Mouse (Mus musculus) heart, embryonic 13.5 days (tissue): ENCODE measurements around the gene Ntpcr. TPM values are rescaled to one million over a fixed set of nuclear protein-coding genes. Genes with fewer than 3 reads are reported as not detected.

ENCODE experiments used
- ATAC-seq: fragments of 200-750 bp; cut with Nextera tagmentation; 2 replicates; pipeline ENCODE4 v1.8.0; 2017; ENCODE audit warnings: moderate TSS enrichment; ENCODE audit not compliant: insufficient number of reproducible peaks, low FRiP score, low TSS enrichment; ENCODE audit errors: extremely low read depth
- H3K27ac ChIP-seq: fragments of 300-500 bp; sonication (generic); replicated peaks from 2 replicates; pipeline ENCODE4 v1.5.1; 2015; ENCODE audit warnings: moderate library complexity, mild to moderate bottlenecking, inconsistent platforms
- H3K27me3 ChIP-seq: fragments of 300-500 bp; sonication (generic); replicated peaks from 2 replicates; pipeline ENCODE4 v1.6.1; 2015; ENCODE audit warnings: mild to moderate bottlenecking, inconsistent platforms
- H3K36me3 ChIP-seq: fragments of 300-500 bp; sonication (generic); 2 replicates; pipeline ENCODE4 v1.6.1; 2015; ENCODE audit warnings: mild to moderate bottlenecking, inconsistent platforms
- H3K4me1 ChIP-seq: fragments of 300-500 bp; sonication (generic); 2 replicates; pipeline ENCODE4 v1.6.1; 2015; ENCODE audit warnings: inconsistent platforms
- H3K4me2 ChIP-seq: fragments of 300-500 bp; sonication (generic); 2 replicates; pipeline ENCODE4 v1.6.1; 2015; ENCODE audit warnings: inconsistent platforms, mild to moderate bottlenecking, moderate library complexity
- H3K4me3 ChIP-seq: fragments of 300-500 bp; sonication (generic); 2 replicates; pipeline ENCODE4 v1.5.1; 2015; ENCODE audit warnings: moderate library complexity, mild to moderate bottlenecking, inconsistent platforms
- H3K9ac ChIP-seq: fragments of 300-500 bp; sonication (generic); 2 replicates; pipeline ENCODE4 v1.6.1; 2015; ENCODE audit warnings: inconsistent platforms, mild to moderate bottlenecking, moderate library complexity
- H3K9me3 ChIP-seq: fragments of 300-500 bp; sonication (generic); 2 replicates; pipeline ENCODE4 v1.6.1; 2016; ENCODE audit warnings: inconsistent platforms
- WGBS: fragments of 180-500 bp; shearing (Covaris S2); methylation state at CpG from one replicate; pipeline ENCODE4 v1.1.7; 2015; ENCODE audit warnings: mixed read lengths; 5-methylcytosine and 5-hydroxymethylcytosine counted together
- polyA plus RNA-seq: library from polyadenylated mRNA; unstranded; fragments of >200 nt; fragmentation: Nextera tagmentation; extraction: Ambion mirVana; gene quantifications from 2 replicates; pipeline ENCODE4 v1.2.1, GENCODE M21; 2015

The Ntpcr gene
- polyA plus RNA-seq, 1 experiment from 2014 or later, result 25.7 TPM

DNA sequence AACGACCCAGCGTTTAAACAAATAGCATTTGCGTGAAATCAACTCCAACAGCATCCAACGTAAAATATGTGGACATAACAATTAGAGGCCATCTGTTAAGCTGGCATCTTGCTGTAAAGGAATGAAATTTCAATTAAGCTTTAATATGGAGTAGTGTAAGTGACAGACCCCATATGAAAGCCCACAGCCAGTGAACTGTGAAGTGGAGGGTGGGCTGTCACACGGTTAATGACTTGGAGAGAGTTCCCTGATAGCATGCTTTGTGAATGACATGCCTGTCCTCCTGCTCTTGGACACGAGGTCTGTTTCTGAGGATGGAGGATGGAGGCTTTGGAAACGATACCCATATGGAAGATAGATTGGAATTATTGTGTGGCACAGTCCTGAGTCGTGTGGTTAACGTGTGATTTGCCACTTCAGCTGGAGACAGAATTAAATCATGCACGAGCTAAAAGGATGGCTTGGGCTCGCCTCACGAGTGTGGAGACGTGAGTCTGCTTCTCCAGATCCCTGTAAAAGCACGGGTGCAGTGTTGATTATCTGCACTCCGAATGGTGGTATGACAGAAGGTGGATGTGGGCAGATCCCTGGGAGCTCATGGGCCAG lies 26.8 kb upstream of the Ntpcr start:
- Histone ChIP-seq H3K9me3 (peaks cover 10% of the 10 kb centered on the region), H3K27ac (no peak overlapping the region), H3K9ac (no peak overlapping the region), H3K4me1 (no peaks in the 10 kb centered on the region), H3K4me2 (no peak overlapping the region), H3K36me3 (no peaks in the 10 kb centered on the region), H3K27me3 (no peaks in the 10 kb centered on the region), H3K4me3 (no peak overlapping the region)
- WGBS, result 72% methylated on average over 15 of the region's 15 CpGs
- no peak for ATAC-seq

DNA sequence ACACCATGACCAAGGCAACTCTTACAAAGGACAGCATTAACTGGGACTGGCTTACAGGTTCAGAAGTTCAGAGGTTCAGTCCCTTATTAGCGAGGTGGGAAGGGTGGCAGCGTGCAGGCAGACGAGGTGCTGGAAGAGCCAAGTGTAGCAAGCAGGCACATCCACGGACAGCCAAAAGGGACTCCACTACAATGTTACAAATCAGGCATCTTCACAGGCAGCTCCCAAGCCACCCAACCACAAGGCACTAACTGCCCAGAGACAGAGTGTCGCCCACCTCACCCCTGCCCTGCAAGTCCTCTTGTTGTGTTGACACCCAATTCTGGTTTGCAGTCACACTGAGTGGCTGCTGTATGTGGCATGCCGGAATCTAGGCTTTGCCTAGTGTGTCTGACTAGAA lies 25.3 kb upstream of the Ntpcr start:
- H3K27me3 ChIP-seq, result no peaks in the 10 kb centered on the region
- H3K4me2 ChIP-seq, result no peak overlapping the region
- 79% methylated on average over 6 of the region's 6 CpGs for WGBS
- no peaks in the 10 kb centered on the region for H3K36me3 ChIP-seq
- H3K27ac ChIP-seq, result no peak overlapping the region
- no peak overlapping the region for H3K4me3 ChIP-seq
- no peak overlapping the region for H3K9ac ChIP-seq
- H3K9me3 ChIP-seq, result no peaks in the 10 kb centered on the region
- no peak for ATAC-seq
- no peaks in the 10 kb centered on the region for H3K4me1 ChIP-seq

GRCm38 (mm10) chr8:125705816-125706215 lies 23.9 kb upstream of the Ntpcr start:
- no peaks in the 10 kb centered on the region for H3K9me3 ChIP-seq
- 79% methylated on average over 7 of the region's 7 CpGs for WGBS
- no peak overlapping the region for H3K4me3 ChIP-seq
- H3K4me1 ChIP-seq, result no peaks in the 10 kb centered on the region
- H3K27ac ChIP-seq, result no peak overlapping the region
- H3K9ac ChIP-seq, result no peak overlapping the region
- no peak for ATAC-seq
- no peaks in the 10 kb centered on the region for H3K36me3 ChIP-seq
- H3K4me2 ChIP-seq, result no peak overlapping the region
- no peaks in the 10 kb centered on the region for H3K27me3 ChIP-seq

GRCm38 (mm10) chr8:125709171-125709570 lies 20.6 kb upstream of the Ntpcr start:
- Histone ChIP-seq H3K4me1 (no peaks in the 10 kb centered on the region), H3K4me3 (no peak overlapping the region), H3K9me3 (no peaks in the 10 kb centered on the region), H3K4me2 (no peak overlapping the region), H3K27ac (no peak overlapping the region), H3K27me3 (no peaks in the 10 kb centered on the region), H3K36me3 (no peaks in the 10 kb centered on the region), H3K9ac (no peak overlapping the region)
- ATAC-seq, result no peak
- WGBS, result 83% methylated on average over 5 of the region's 5 CpGs

DNA sequence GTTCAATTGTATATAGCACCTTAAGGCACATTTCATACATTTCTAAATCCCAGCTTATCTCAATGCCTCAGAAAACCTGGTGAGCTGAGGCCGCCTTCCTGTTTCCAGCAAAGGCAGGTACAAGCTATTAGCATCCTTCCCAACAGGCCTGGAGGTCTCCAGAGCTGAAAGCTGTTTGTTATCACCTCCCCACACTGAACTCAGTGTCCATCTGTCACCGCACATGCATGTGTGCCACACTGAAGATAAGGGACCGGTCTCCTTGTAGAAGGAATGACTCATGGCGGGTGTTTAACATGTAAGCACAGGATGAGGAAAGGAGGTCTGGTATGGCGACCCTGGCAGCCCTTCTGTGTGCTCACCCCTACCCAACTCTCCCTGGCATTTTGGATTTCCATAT lies 18.2 kb upstream of the Ntpcr start:
- peaks cover 5% of the 10 kb centered on the region for H3K4me1 ChIP-seq
- H3K4me2 ChIP-seq, result no peak overlapping the region
- no peaks in the 10 kb centered on the region for H3K27me3 ChIP-seq
- H3K36me3 ChIP-seq, result no peaks in the 10 kb centered on the region
- H3K9me3 ChIP-seq, result no peaks in the 10 kb centered on the region
- no peak overlapping the region for H3K27ac ChIP-seq
- no peak for ATAC-seq
- WGBS, result 49% methylated on average over 5 of the region's 5 CpGs
- H3K9ac ChIP-seq, result no peak overlapping the region
- no peak overlapping the region for H3K4me3 ChIP-seq

DNA sequence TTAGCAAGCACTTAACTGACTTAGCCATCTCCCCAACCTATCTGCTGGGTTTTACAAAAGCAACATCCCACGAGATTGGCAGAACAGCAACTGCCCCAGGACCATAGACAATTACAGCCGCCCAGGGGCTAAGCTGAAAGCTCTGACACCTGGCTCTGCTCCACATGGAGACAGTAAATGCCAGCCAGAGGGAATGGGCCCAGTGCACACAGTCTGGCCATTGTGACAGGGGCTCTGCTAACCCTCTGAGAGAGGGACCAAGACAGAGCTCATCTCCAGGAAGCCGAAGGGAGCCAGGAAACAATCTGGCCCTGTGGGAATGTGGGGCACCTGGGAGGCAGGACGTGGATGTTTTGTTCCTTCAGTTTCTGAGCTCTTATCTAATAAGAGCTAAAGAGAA lies 13.6 kb upstream of the Ntpcr start:
- no peak overlapping the region for H3K4me3 ChIP-seq
- ATAC-seq, result no peak
- no peak overlapping the region for H3K27ac ChIP-seq
- no peaks in the 10 kb centered on the region for H3K9me3 ChIP-seq
- peaks cover 22% of the 10 kb centered on the region for H3K4me1 ChIP-seq
- no peaks in the 10 kb centered on the region for H3K36me3 ChIP-seq
- WGBS, result 37% methylated on average over 4 of the region's 4 CpGs
- H3K27me3 ChIP-seq, result no peaks in the 10 kb centered on the region
- H3K4me2 ChIP-seq, result no peak overlapping the region
- no peak overlapping the region for H3K9ac ChIP-seq

GRCm38 (mm10) chr8:125716613-125717012 lies 13.2 kb upstream of the Ntpcr start:
- H3K27ac ChIP-seq, result no peak overlapping the region
- no peak overlapping the region for H3K4me2 ChIP-seq
- H3K27me3 ChIP-seq, result no peaks in the 10 kb centered on the region
- no peak overlapping the region for H3K9ac ChIP-seq
- no peak for ATAC-seq
- peaks cover 22% of the 10 kb centered on the region for H3K4me1 ChIP-seq
- WGBS, result 43% methylated on average over 7 of the region's 7 CpGs
- H3K9me3 ChIP-seq, result no peaks in the 10 kb centered on the region
- no peak overlapping the region for H3K4me3 ChIP-seq
- H3K36me3 ChIP-seq, result no peaks in the 10 kb centered on the region

DNA sequence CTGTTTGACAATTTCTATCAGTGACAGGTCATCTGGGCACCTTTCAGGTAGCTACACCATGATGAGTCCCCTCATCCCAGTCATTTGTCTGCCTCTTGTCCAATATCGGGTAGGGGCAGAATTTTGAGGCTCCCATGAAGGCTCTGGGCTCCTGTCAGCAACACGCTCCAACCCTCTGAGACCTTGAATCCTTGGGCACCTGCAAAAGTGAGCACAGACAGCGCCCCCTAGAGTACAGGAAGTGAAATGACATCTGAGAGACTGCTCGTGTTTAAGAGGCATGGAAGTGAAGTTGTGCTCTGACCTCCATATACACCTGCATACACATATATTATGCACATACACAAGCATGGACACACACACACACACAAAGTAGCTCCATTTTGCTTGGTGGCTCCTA lies 10.8 kb upstream of the Ntpcr start:
- H3K9ac ChIP-seq, result no peak overlapping the region
- no peaks in the 10 kb centered on the region for H3K27me3 ChIP-seq
- H3K36me3 ChIP-seq, result no peaks in the 10 kb centered on the region
- H3K4me2 ChIP-seq, result no peak overlapping the region
- H3K27ac ChIP-seq, result no peak overlapping the region
- WGBS, result 65% methylated on average over 4 of the region's 4 CpGs
- H3K4me1 ChIP-seq, result peaks cover 22% of the 10 kb centered on the region
- H3K4me3 ChIP-seq, result no peak overlapping the region
- no peak for ATAC-seq
- no peaks in the 10 kb centered on the region for H3K9me3 ChIP-seq

GRCm38 (mm10) chr8:125722675-125723074 lies 7.1 kb upstream of the Ntpcr start:
- Histone ChIP-seq H3K9ac (no peak overlapping the region), H3K9me3 (no peaks in the 10 kb centered on the region), H3K27ac (no peak overlapping the region), H3K4me3 (no peak overlapping the region), H3K4me1 (peaks cover 10% of the 10 kb centered on the region), H3K4me2 (no peak overlapping the region), H3K36me3 (no peaks in the 10 kb centered on the region), H3K27me3 (no peaks in the 10 kb centered on the region)
- no peak for ATAC-seq
- 84% methylated on average over 7 of the region's 7 CpGs for WGBS

- Histone ChIP-seq H3K27me3 (no peaks in the 10 kb centered on the region), H3K9me3 (no peaks in the 10 kb centered on the region), H3K4me1 (peaks cover 3% of the 10 kb centered on the region; the same call in 1 of the 2 replicates), H3K36me3 (no peaks in the 10 kb centered on the region), H3K4me2 (no peak overlapping the region), H3K4me3 (no peak overlapping the region), H3K27ac (no peak overlapping the region), H3K9ac (no peak overlapping the region)
- 84% methylated on average over 6 of the region's 6 CpGs for WGBS
- ATAC-seq, result no peak
These were observed 6.3 kb upstream of the Ntpcr start for GRCm38 (mm10) chr8:125723437-125723836.

GRCm38 (mm10) chr8:125725037-125725820 lies 4.5 kb upstream of the Ntpcr start:
- ATAC-seq, result no peak
- Histone ChIP-seq H3K4me3 (no peak overlapping the region), H3K27me3 (no peaks in the 10 kb centered on the region), H3K36me3 (no peaks in the 10 kb centered on the region), H3K27ac (no peak overlapping the region), H3K4me2 (no peak overlapping the region), H3K9me3 (no peaks in the 10 kb centered on the region), H3K9ac (no peak overlapping the region), H3K4me1 (peaks cover 3% of the 10 kb centered on the region; the same call in 1 of the 2 replicates)
- WGBS, result 67% methylated on average over 6 of the region's 6 CpGs

DNA sequence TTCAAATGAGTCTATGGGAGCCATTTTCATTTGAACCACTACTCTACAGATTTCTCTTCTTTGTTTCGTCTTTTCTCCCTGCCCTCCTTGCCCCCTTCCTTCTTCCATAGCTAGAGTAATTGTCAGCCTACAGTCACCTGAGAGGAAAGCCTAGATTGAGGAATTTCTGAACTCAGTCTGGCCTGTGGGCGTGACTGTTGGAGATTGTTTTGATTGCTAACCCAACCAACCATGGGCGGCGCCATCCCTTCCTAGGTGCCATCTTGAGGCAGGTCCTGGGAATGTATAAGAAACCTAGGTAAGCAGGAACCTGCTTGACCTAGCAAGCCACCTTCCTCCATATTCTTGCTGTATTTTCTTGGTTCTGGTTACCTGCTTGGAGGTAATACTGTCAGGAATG lies 3.6 kb upstream of the Ntpcr start:
- no peak for ATAC-seq
- H3K36me3 ChIP-seq, result no peaks in the 10 kb centered on the region
- 85% methylated on average over 4 of the region's 4 CpGs for WGBS
- H3K4me2 ChIP-seq, result no peak overlapping the region
- H3K4me1 ChIP-seq, result peaks cover 3% of the 10 kb centered on the region; the same call in 1 of the 2 replicates
- H3K4me3 ChIP-seq, result no peak overlapping the region
- H3K27me3 ChIP-seq, result no peaks in the 10 kb centered on the region
- H3K9me3 ChIP-seq, result no peaks in the 10 kb centered on the region
- H3K27ac ChIP-seq, result no peak overlapping the region; the same call in 1 of the 2 replicates
- no peak overlapping the region for H3K9ac ChIP-seq
